Mouse (Mus musculus): ENCODE measurements around the gene Aaed1. TPM values are rescaled to one million over a fixed set of nuclear protein-coding genes. Genes with fewer than 3 reads are reported as not detected.

The Aaed1 gene
- total RNA-seq (2021), result 10 to 100 TPM; 20.4 to 23.8 TPM
- long read RNA-seq, experiment 1, transcript Aaed1-207 (6 exons, 3,011 nt), result major isoform, 9 of 10 reads
- long read RNA-seq, experiment 1, partial matches to known transcripts, result 0 of 10 reads
- long read RNA-seq, experiment 1, other reads (novel, unspliced or antisense), result 1 of 10 reads
- long read RNA-seq, experiment 2, transcript Aaed1-207 (6 exons, 3,011 nt), result major isoform, 16 of 19 reads
- long read RNA-seq, experiment 2, partial matches to known transcripts, result 0 of 19 reads
- long read RNA-seq, experiment 2, other reads (novel, unspliced or antisense), result 2 of 19 reads

DNA sequence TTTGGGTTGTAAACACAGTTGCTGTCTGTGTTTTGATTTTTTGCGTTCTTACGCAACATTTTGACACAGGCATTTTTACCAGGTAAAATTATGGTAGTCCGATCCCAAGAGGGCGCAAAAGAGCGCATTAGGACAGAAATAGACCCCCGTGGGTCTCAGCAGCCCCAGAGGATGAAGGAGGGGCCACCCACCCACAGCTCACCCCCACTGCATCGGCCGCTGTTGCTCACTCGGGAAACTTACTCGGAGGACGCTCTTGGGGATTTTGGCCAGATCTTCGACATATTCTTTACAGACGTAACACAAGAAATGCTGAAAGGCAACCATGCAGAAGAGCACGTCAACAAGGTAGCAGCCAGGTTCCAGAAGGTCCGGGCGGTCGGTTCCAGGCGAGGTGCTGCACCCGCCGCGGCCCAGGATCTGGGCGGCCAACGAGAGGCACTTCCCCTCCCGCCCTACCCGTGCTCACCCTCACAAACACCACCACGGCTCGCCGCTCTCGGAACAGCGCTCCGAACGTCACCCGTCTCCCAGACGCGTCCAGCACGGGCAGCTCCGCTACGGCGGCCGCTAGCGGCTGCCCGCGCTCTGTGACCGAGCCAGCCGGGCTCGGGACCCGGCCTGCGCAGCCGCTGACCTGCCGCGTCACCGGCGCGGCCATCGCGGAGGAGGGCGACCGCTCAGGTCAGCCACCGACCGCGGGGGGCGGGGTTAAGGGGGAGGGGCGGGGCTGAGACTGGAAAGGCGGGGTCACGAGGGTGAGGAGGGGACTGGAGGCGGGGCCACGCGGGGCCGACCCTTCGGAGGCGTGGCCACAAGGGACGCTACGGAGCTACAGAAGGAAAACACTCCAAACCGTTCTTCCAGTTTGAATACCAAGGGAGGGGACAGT lies at the start of gene Aaed1:
Aaed1 (minus strand) TSS at position 687 of the 892 bp plus-strand sequence.
- DNase-seq (ENCODE audit: low spot score in 2 of 2), result peak; percentile 87 to 90

DNA sequence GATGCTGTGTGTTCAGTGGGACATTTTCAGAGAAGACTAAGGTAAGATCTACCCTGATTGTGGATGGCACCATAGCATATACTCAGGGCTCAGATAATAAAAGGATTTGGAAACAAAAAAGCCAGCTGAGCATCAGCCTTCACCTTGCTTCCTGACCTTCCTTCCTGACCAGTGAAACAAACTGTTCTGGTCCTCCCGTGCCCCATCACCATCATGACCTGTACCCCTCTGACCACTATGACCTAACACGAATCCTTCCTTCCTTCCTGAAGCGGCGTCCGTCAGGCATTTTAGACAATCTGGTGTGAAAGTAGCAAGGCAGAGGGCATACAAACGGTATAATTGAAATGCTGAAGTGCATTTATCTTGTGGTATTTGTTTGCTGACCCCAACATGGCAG lies 49.6 kb upstream of the Aaed1 start:
- DNase-seq (ENCODE audit: low spot score in 2 of 2), result no peak

DNA sequence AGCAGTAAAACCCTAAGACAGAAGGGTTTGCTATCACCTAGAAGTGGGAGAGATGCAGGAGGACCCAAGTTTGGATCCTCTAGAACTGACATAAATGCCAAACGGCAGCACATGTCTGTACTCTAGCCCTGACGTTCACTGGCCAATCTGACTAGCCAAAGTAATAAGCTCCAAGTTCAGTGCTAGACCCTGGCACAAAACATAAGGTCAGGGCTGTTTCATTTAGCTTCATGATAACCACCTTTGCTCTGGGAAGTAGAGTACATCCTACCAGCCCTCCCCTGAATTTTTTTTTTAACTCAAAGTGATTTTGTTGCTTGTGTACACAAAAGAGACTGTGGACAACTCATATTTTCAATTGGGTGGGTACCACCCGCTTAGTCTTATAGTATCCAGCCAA lies 48.5 kb upstream of the Aaed1 start:
- no peak for DNase-seq (ENCODE audit: low spot score in 2 of 2)

DNA sequence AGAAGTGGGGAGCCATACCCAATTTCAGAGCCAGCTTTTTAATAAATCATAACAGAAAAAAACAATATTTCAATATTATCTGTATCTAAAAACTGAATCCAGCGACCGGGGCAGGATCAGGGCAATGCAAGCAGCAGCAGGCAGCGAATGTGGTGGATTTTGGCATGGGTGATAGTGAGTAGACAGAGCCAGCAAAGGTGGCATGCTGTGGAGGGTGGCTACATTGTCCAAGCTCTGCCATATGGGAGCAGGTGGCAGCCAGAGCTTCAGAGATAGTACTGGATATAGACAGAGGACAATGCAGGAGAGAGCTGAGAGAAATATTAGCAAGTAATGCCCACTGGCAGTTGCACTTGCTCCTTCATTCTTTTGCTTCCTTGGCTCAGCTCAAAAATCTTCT lies 47.2 kb upstream of the Aaed1 start:
- DNase-seq (ENCODE audit: low spot score in 2 of 2), result no peak

DNA sequence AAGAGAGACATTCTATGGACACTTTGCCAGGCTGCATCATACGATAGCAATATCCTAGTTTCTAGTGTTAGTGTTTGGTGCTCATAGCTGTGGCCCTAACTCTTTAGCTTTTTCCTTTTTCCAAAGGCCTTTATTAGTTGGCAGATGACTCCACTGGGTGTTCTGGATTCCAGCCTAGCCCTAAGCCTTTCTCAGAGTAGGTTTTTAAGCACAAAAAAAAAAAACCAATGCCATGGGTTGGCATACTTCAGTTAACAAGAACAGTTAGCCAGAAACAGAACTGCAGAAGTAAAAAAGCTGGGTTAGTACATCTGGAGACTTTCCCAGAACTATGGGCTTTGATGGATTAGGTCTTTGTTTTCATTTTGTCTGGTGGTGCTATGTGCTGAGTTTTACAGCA lies 46.0 kb upstream of the Aaed1 start:
- DNase-seq (ENCODE audit: low spot score in 2 of 2), result no peak

DNA sequence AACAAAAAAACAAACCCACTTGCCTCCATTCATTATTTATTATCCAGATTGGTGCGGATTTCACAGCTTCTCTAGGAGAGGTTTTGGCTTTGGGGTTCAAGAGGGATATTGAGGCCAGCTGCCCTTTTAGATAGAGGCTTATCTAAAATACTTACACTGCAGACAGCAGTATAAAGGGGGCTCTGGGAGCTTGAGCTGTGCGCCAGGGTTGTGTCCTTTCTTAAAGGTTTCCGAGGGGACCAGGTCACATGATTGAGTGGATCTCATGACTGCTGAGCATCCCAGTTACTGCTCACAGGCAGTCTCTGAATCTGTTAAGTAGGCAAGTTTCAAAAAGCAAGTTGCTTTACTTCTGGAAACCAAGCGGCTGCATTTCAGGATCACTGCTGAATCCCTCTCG lies 44.9 kb upstream of the Aaed1 start:
- DNase-seq (ENCODE audit: low spot score in 2 of 2), result no peak

DNA sequence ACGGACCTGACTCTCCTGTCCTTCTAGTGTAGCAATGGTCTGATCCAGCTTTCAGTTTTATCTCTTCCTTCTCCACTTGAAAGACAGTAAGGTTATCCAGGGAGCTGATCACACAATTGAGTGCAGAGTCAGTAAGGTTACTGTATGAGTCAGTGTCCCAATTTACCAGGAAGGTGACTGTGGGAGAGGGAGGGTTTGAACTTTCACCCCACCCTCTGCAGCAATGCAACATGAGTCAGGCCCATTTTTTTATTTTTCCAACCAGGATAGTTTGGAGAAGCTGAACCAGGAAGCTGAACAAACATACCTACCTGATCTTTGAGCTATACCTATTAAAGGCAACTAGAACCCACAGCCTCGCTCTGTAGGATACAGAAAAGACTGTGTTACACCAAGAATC lies 37.0 kb upstream of the Aaed1 start:
- no peak for DNase-seq (ENCODE audit: low spot score in 2 of 2)

DNA sequence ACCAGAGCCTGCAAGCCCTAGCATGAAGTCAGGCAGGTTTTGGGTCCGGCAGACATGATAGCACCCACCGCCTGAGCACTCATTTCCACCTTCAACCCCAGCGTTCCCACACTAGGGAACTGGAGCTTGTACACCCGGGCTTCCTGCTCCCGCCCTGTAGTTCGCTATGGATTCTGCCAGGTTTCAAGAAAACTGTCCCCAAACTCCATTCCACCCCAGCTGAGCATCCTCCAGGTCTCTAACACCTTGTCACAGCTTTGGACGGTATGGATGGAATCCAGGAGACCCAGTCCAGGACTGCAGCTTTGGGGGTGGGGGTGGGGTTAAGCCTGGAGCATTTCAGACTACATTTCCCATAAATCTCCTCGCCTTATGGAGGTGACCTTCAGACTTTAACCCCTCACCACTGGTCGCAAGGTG lies 31.6 kb upstream of the Aaed1 start:
- peak; percentile 28 to 42 for DNase-seq (ENCODE audit: low spot score in 2 of 2)

DNA sequence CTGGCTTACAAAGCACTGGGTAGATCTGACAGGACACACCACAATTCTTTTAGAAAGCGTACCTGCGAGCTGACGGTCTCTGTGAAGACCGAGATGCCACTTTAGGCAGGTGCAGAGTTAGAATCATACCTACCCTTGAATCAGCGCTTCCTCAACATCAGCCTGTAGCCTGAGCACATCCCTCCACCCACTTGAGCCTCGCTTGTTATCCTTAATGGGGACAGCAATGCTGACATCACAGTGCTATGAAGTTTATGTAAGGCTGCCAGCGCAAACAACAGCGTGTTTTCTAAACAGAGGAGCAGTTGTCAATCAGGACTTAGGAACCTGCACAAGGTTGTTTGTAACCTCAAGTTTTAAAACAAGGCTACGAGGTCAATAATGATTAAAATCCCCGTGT lies 31.1 kb upstream of the Aaed1 start:
- peak; percentile 16 to 32 for DNase-seq (ENCODE audit: low spot score in 2 of 2)

DNA sequence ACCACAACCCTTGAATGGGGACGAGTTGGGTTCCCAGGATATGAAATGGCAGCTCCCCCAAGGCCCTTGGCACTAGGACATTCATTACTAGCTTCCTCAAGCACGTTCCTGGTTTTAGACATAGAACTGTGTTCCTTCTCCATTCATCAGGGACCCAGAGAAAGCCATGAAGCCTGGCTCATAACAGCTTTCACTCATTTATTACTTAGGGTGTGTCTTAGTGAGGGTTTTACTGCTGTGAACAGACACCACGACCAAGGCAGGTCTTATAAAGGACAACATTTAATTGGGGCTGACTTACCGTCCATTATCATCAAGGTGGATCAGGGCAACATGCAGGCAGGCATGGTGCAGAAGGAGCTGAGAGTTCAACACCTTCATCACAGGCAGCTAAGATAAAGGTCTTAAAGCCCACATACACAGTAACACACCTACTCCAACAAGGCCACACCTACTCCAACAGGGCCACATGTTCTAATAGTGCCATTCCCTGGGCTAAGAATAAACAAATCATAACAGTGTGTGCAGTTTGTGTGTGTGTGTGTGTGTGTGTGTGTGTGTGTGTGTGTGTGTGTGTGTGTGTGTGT lies 23.1 kb upstream of the Aaed1 start:
- no peak for DNase-seq (ENCODE audit: low spot score in 2 of 2)

DNA sequence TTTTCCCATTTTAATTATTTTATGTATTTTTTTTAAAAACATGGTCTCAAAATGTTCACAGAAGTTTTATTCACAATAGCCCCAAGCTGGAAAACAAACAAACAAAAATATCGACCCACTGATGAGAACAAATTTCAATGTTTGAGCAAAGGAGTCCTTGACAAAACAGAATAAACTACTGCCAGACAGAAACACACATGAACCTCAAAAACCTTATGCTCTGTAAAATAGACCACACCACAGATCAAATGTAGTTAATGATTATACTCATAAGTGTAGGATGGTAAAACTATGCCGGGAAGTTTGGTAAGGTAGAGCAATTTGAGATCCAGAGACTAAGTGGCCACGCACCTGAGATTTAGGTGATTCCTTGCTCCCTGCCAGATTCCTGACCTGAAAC lies 20.6 kb upstream of the Aaed1 start:
- no peak for DNase-seq (ENCODE audit: low spot score in 2 of 2)

DNA sequence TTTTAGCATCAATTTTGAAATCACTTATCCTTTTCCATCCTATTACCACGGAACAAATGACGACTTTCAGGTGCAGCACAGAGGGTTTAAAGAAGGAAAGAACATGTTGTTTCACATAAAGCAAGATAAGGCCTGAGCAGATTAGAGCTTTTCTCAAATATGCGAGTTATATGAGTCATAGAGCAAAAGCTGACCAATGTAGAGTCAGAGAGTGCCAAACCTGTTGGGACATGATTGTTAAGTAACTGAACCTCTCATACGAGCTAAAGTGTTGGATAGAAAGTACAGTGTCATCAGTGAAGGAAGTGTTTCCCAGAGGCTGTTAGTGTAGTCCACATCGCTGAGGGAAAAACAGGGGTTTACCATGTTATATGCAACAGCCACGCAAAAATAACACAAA lies 19.8 kb upstream of the Aaed1 start:
- no peak for DNase-seq (ENCODE audit: low spot score in 2 of 2)

DNA sequence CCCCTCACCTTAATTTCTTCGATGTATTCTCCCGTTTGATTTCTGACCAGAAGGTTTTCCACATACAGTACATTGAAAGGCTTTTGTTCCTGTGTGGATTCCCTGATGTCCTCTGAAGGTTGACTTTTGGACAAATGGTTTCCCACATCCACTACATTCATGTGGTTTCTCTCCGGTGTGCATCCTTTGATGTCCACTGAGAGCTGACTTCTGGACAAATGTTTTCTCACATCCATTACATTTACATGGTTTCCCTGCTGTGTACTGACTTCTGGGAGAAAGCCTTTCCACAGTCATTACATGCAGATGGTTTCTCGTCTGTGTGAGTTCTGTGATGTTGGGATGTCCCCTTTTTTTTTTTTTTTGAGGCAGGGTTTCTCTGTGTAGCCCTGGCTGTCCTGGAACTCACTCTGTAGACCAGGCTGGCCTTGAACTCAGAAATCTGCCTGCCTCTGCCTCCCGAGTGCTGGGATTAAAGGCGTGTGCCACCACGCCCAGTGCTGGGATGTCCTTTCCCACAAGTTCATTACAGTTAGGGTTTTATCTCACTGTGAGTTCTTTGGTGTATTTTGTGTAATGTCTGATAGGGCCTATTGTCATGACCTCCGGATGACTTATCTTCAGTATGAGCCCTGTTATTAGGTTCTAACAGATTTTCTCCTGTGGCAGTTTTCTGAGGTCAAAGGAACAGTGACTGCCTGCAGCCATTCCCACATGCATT lies 10.2 kb upstream of the Aaed1 start:
- DNase-seq (ENCODE audit: low spot score in 2 of 2), result no peak

DNA sequence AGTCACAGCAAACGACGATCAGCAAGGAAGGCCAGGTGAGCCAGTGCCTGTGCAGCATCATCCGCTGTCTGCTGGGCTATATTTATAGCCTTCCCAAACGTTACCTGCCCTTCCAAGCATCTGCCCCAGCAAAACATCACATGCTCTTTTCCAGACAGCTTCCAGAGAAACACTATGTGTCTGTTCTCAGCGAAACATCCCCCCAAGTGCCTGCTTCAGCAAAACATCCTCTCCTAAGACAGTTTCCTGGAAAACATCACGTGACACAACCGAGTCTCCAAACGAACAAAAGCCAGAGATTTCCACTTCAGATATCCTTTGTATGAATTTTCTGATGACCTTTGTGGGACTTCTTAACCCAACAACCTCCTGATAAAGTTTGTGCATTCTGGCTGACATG lies 7.8 kb upstream of the Aaed1 start:
- no peak for DNase-seq (ENCODE audit: low spot score in 2 of 2)

DNA sequence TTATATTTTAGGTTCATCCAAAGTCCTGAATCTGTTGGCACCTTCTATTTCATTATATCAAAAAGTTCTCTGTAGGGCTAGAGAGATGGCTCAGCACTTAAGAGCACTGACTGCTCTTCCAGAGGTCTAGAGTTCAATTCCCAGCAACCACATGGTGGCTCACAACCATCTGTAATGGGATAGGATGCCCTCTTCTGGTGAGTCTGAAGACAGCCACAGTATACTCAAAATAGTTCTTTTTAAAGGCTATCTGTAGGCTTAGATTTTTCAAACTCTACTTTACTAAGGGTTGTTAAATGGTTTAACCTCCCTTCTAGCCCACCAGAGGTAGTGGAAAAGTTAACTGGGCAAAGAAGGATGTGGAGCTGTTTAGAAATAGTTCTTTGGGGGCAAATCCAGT lies 7.3 kb upstream of the Aaed1 start:
- DNase-seq (ENCODE audit: low spot score in 2 of 2), result no peak

DNA sequence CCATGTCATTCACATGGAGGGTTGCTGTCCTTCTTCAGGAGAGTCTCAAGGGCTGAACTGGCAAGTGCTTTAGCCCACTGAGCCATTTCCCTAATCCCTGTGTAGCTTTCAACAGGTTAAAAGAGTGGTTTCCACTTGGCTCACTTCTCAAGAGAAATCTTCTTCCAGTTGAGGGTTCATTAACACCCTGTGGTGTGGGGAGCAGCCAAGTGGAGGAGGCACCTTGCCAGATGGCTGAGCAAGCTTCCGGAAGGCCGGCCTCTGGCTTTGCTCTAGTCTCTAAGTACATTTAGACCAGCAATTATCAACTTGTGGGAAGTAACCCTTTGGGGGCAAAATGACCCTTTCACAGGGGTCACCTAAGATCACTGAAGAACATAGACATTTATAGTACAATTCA lies 5.8 kb upstream of the Aaed1 start:
- no peak for DNase-seq (ENCODE audit: low spot score in 2 of 2)

DNA sequence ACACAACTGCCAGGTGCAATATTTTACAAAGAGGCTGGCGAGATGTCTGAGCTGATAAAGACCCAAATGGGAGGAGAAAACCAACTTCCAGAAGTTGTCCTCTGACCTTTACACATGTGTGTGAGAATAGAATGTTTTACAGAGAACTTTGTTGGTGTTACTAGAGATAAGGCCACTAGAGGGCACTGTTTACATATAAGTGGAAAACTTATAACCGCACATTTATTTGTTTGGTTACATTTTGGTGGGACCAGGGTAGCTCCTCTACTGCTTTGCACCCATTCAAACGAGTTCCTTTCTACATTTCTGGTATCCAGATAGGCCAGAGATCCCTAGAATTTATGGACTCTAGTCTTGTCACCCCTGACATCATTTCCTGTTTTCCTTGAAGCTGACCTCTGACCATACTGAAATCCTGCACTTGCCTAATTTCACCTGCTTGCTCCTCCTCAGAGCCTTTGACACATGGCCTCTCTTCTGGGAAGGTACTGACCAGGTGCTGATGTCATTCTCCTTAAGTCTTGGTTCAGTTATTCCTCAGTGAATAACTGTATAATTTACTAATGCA lies 3.1 kb upstream of the Aaed1 start:
- peak in 1 of 2 experiments; percentile 15 for DNase-seq (ENCODE audit: low spot score in 2 of 2)

DNA sequence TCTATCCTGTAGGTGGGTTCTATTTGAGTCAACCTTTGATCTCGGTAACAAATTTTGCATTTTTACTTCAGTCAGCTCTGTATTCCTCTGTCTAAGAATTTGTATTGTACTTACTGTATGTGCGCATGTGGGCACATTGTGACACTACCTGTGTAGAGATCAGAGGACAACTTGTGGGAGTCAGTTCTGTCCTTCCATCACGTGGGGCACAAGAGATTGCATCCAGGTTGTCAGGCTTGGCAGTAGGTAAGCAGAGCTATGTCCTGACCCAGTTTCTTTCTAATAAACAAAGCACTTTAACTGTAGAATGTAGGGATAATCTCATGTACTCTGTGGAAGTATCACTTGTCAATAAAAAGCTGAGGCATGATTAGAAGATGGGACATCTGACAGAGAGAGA lies 1.5 kb upstream of the Aaed1 start:
- no peak for DNase-seq (ENCODE audit: low spot score in 2 of 2)

DNA sequence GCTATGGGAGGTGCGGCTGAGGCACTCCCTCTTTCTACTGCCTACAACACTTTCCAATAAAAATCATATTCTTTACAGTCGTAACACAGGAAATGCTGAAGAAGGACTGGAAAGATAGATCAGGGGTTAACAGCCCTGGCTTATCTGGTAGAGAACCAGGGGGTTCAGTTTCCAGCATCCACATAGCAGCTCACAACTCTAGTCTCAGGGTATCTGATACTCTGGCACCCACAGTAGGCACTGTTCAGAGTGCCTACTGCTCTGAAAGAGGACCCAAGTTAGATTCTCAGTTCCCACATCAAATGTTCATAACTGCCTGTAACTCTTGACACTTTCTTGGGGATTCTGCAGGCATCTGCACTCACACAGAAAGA lies 393 bp upstream of the Aaed1 start:
- no peak for DNase-seq (ENCODE audit: low spot score in 2 of 2)

DNA sequence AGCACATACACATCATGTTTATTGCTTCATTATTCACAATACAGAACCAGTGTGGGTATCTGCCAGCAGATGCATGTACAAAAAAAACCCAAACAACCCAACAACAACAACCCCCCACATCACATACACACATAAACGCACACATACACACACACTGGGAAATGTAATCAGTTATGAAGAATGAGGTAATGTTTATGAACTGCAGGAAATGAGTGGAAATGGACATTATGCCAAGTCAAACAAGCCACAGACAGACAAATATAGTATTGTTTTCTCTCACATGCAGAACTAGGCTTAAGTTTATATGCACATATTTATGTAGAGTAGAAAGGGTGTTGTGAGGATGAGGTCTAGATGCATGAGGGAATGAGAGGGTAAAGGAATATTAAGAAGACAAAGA lies 1.2 kb downstream of the Aaed1 start:
- no peak for DNase-seq (ENCODE audit: low spot score in 2 of 2)

DNA sequence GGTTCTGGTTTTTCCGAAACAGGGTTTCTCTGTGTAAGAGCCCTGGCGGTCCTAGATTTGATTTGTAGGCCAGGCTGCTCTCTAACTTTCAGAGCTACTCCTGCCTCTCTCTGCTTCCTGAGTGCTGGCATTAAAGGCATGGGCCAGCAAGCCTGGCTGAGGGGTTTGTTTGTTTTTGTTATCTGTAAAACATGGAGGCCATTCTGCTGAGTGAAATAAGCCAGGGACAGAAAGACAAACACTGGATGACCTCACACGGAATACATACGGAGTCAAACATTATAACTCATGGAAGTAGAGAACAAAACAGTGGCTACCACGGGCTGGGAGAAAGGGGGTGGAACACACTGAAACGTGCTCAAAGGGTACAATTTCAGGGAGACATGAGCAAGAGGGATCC lies 1.9 kb downstream of the Aaed1 start:
- no peak for DNase-seq (ENCODE audit: low spot score in 2 of 2)

All from left cerebral cortex, adult 18-20 months (tissue).